Mouse (Mus musculus): ENCODE data around the gene Dnase1l1. TPM values are rescaled to one million over a fixed set of nuclear protein-coding genes. Genes with fewer than 3 reads are reported as not detected.
A peak's percentile ranks its signal among the peaks of the same experiment; 100 is the strongest.

Gene Dnase1l1
- polyA plus RNA-seq (2015; fragmentation: Nextera tagmentation; extraction: Ambion mirVana) = 11.0 TPM in 2 replicates

DNA sequence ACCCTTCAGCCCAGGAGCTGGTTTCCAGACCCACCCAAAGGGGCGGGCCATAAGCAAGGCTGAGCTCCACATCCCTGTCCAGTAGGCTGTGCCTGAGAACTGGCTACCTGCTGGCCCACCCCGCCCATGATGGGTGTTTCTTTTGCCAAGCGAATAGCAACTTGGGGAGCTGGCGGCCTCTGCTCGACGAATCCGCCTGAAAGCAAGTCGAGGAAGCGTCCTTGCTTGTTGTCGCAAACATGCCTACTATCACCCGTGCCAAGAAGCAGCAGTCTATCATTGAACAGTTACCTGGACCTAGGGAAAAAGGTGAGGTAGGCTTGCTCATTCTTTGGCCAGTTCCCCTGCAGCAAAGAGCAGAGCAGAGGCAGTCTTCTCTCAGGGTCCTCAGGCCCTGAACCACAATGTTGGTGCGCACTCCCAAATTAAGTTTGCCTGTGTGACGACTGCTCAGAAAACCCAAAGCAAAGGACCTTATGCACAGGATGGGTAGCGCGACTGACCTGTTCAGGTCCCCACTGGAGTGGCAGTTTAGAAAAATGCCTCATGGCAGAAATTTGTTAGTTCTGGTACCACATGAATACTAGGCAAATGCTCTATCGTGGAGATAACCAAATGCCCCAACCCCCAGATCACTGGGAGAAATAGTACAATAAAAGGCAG lies at the start of gene Dnase1l1, which contains the start of gene Taz:
Gene Dnase1l1 (minus strand): TSS at position 606 of the 663 bp plus-strand sequence.
Gene Taz (plus strand): TSS at position 181 of the 663 bp plus-strand sequence.
- peak within 1 kb of the TSS; percentile 68 for H3K4me2 ChIP-seq (replicated peaks)
- ATAC-seq = peak; percentile 96
- H3K9me3 ChIP-seq = no peaks in the 10 kb centered on the region
- H3K4me1 ChIP-seq (replicated peaks) = no peaks in the 10 kb centered on the region
- H3K9ac ChIP-seq = peak within 1 kb of the TSS; percentile 59
- no peaks in the 10 kb centered on the region for H3K27me3 ChIP-seq (replicated peaks)
- peak within 1 kb of the TSS; percentile 86 for H3K27ac ChIP-seq
- H3K36me3 ChIP-seq = no peaks in the 10 kb centered on the region
- peak within 1 kb of the TSS; percentile 54 for H3K4me3 ChIP-seq (replicated peaks)
- WGBS = 20% methylated on average over 16 of the region's 16 CpGs

DNA sequence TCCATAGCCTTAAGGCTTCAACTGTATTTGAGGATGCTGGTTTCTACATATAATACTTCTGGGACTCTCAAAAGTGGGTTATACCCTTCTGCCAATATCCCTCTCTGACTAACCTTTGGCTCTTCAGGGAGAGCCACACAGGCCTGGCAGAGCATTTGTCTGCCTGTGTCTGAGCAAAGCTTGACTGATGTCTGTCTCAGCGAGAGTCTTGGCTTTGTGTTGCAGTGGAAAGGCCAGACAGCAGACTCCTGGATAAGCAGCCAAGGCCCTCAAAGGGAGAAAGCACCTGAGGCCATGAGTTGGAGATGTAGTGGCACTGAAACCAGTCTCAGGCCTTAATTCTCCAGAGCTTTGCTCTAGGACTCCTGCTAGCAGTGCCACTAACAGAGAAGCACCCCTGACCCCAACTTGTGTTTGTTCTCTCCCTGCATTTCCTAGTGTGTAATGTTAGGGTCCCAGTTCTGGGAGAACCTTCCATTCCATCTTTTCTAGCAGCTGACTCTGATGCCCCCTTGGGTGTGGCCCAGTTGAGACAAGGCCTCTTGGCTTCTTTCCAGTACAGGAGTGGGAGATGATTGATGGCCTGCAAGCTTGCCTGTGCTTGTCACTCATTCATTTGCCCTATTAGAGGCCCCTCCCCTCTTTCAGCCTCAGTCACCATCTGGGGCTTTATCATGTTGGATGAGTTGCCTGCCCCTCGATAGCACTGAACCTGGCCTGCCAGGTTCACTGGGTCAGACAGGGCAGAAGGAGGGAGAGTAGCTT lies 48.2 kb upstream of the Dnase1l1 start:
- H3K4me1 ChIP-seq (replicated peaks) = peaks cover 11% of the 10 kb centered on the region; the same call in 1 of the 2 replicates
- no peak overlapping the region for H3K27ac ChIP-seq
- ATAC-seq = no peak
- H3K9me3 ChIP-seq = no peaks in the 10 kb centered on the region
- H3K4me2 ChIP-seq (replicated peaks) = peak overlapping the region; percentile 62
- H3K9ac ChIP-seq = no peak overlapping the region; the same call in 1 of the 2 replicates
- WGBS = 30% methylated on average over 2 of the region's 2 CpGs
- no peaks in the 10 kb centered on the region for H3K36me3 ChIP-seq
- H3K4me3 ChIP-seq (replicated peaks) = no peak overlapping the region; the same call in 1 of the 2 replicates
- H3K27me3 ChIP-seq (replicated peaks) = no peaks in the 10 kb centered on the region

DNA sequence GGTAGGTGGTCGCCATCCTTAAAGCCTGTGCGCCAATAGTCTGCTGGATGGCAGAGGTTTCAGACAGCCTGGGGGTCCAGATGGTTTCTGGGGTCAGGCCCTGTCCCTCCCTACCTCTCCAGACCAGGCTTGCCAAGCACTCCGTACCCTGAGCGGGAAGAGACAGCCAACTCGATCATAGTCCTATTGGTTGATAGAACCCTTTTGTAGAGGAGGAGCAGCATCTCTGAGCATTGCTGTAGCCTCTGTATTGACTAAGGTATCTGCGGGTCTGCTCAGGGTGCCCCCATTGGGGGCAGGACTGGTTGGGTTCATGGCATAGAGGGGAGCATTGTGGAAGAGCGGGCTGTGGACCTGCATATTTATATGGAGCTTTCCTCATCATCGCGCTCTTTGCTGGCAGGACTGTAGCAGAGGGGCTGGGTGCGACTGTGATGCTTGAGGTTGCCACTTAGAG lies 47.1 kb upstream of the Dnase1l1 start:
- peaks cover 11% of the 10 kb centered on the region; the same call in 1 of the 2 replicates for H3K4me1 ChIP-seq (replicated peaks)
- peak; percentile 52 for ATAC-seq

DNA sequence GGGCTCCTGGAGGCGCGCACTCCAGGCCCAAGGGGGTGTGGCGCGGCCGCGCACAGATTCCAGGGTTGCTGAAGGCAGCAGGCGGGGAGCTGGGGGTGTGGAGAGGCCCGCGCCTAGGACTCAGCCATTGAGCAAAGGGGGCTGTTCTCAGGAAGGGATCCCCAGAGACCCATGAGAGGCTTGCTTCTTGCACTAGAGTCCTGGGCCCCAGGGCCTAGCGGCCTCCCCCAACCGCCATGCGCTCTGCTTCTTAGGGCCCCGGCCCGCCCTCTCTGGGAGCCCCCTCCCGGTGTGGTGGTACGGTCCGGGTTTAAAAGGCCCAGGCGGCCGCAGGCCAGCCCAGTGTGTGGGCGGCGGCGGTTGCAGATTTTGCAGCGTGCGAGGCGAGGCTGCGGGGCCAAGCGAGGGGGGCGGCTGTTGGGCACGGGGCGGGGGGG lies 46.6 kb upstream of the Dnase1l1 start, which contains the start of gene Plxna3:
Gene Plxna3 (plus strand): TSS at position 342 of the 437 bp plus-strand sequence.
- Histone ChIP-seq H3K4me1 (replicated peaks) (peaks cover 11% of the 10 kb centered on the region; the same call in 1 of the 2 replicates), H3K4me3 (replicated peaks) (peak within 1 kb of the TSS; percentile 44), H3K4me2 (replicated peaks) (peak within 1 kb of the TSS; percentile 62), H3K36me3 (no peaks in the 10 kb centered on the region), H3K9me3 (no peaks in the 10 kb centered on the region), H3K27me3 (replicated peaks) (no peaks in the 10 kb centered on the region), H3K27ac (peak within 1 kb of the TSS; percentile 73; the same call in 1 of the 2 replicates), H3K9ac (peak within 1 kb of the TSS; percentile 56)
- WGBS = 20% methylated on average over 27 of the region's 30 CpGs
- ATAC-seq = peak; percentile 97

More for the DNA sequence above, 47.1 kb upstream of the Dnase1l1 start:
- Histone ChIP-seq H3K9me3 (no peaks in the 10 kb centered on the region), H3K36me3 (no peaks in the 10 kb centered on the region), H3K27me3 (replicated peaks) (no peaks in the 10 kb centered on the region), H3K27ac (no peak overlapping the region), H3K4me2 (replicated peaks) (peak overlapping the region; percentile 62), H3K4me3 (replicated peaks) (peak overlapping the region; percentile 44), H3K9ac (peak overlapping the region; percentile 56)
- 22% methylated on average over 10 of the region's 10 CpGs for WGBS

DNA sequence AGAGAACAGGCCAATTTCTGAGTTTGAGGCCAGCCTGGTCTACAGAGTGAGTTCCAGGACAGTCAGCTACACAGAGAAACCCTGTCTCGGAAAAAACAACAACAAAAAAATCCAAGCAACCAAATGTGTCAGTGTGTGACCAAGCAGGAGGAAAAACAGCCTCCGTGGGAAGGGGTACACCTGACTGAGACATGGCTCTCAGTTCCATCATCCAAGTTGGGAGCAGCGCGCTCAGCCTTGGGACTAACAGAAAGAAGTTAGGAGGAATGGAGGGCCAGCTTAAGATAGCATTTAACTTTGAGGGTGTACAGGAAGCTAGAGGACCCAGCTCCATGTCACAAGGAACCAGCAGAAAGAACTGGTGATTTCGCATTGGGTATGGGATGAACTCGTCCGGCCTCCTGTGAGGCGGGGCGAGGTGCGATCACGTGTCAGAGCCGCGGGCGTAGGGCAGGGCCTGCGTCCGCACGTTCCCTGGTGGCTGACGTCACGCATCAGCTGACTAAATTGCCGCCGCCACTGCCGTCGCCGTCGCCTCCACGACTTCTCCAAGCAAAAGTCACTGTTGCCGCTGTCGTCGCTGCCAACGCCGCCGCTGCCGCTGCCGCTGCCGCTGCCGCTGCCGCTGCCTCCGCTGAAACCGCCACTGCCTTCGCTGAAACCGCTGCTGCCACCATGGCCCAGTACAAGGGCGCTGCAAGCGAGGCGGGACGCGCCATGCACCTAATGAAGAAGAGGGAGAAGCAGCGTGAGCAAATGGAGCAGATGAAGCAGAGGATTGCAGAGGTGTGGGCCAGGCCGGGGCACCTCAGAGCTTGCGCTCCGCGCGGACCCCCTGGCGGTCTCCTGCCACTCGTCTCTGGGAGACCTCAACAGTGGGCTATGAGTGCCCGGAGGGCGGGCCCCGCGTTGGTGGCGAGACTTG lies 30.7 kb upstream of the Dnase1l1 start, which contains the start of gene Fam50a:
Gene Fam50a (plus strand): TSS at position 494 of the 925 bp plus-strand sequence.
- ATAC-seq = peak; percentile 98
- 22% methylated on average over 59 of the region's 59 CpGs for WGBS
- Histone ChIP-seq H3K27me3 (replicated peaks) (no peaks in the 10 kb centered on the region), H3K4me1 (replicated peaks) (no peaks in the 10 kb centered on the region), H3K9ac (peak within 1 kb of the TSS; percentile 69), H3K4me3 (replicated peaks) (peak within 1 kb of the TSS; percentile 59), H3K27ac (peak within 1 kb of the TSS; percentile 80), H3K36me3 (no peaks in the 10 kb centered on the region), H3K4me2 (replicated peaks) (peak within 1 kb of the TSS; percentile 69), H3K9me3 (no peaks in the 10 kb centered on the region)

DNA sequence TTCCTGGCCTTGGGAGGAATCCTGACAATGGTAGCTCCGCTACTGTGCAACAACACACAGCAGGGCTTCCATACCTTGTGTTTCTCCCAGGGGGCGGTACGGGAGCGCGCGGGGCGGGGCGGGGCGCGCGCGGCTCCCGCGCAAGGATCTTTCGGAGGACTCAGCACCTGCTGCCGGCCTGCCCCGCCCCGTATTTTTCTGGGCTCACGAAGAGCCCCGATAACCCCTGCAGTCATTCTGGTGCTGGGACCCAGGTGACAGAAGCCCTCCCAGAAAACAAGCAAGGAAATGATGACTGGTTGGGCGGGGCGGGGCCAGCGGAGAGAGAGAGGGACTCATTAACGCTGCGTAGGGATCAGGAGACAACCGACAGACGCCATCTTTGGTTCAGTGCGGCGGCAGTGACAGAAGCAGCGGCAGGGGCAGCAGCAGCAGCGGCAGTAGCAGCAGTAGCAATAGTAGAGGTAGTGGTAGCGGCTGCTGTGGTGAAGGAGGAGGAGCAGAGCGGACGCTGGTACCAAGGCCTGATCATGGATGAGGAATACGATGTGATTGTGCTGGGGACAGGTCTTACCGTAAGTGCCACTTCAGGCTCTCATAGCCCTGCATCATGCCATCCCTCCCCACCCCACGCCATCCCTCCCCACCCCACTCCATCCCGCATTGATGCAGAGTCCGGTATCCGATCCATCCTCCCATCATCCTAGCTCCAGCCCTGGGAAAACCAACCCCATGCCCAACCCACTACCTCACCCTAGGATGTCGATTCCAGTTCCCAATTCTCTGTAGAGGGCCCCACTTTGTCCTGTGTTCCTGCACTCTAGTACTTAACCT lies 22.9 kb upstream of the Dnase1l1 start, which contains the start of gene Gdi1:
Gene Gdi1 (plus strand): TSS at position 132 of the 834 bp plus-strand sequence.
- Histone ChIP-seq H3K27ac (peak within 1 kb of the TSS; percentile 60), H3K27me3 (replicated peaks) (no peaks in the 10 kb centered on the region), H3K4me3 (replicated peaks) (peak within 1 kb of the TSS; percentile 55), H3K9me3 (no peaks in the 10 kb centered on the region), H3K4me1 (replicated peaks) (no peaks in the 10 kb centered on the region), H3K4me2 (replicated peaks) (peak within 1 kb of the TSS; percentile 58), H3K9ac (peak within 1 kb of the TSS; percentile 62), H3K36me3 (no peaks in the 10 kb centered on the region; the same call in 1 of the 2 replicates)
- 16% methylated on average over 40 of the region's 41 CpGs for WGBS
- peak; percentile 92 for ATAC-seq

DNA sequence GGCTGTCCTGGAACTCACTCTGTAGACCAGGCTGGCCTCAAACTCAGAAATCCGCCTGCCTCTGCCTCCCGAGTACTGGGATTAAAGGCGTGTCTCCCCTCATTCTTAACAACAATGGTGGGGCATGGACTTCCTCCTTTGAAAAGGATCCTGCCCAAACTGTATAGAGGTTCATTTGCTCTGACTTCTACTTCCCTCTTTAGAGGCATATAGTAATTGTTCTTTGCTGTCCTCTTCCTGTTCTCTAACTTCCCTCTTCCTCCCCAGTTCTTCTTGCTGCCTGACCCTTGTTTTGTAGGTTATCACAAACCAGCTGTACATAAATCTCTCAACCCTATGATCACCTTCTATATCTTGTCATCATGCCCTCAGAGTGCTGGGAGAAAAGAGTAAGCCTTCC lies 17.6 kb upstream of the Dnase1l1 start:
- H3K4me1 ChIP-seq (replicated peaks) = no peaks in the 10 kb centered on the region

DNA sequence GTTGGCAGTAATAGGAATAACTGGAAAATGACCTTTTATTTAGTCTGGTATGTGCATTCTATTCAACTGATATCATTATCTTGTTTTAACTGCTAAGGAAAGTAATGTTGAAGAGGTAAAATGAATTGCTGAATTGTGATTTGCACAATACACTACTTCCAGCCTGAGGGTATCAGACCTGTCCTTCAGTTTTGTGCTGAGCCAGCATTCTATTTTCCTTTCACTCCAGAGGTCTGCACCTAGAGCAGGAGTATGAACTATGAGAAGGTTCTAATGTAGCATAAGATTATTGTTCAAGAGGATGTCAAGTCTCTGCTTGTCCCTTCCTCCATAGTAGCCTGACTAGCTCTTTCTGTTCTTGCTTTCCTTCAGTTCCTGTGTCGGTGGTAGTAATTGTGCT lies 16.2 kb upstream of the Dnase1l1 start:
- no peak for ATAC-seq
- Histone ChIP-seq H3K9me3 (no peaks in the 10 kb centered on the region), H3K27me3 (replicated peaks) (no peaks in the 10 kb centered on the region), H3K4me2 (replicated peaks) (no peak overlapping the region), H3K4me1 (replicated peaks) (no peaks in the 10 kb centered on the region), H3K27ac (no peak overlapping the region), H3K4me3 (replicated peaks) (no peak overlapping the region), H3K36me3 (no peaks in the 10 kb centered on the region; the same call in 1 of the 2 replicates), H3K9ac (no peak overlapping the region)
- WGBS = 94% methylated on average over 1 of the region's 1 CpGs

More for the DNA sequence above, 17.6 kb upstream of the Dnase1l1 start:
- Histone ChIP-seq H3K9ac (no peak overlapping the region), H3K4me3 (replicated peaks) (no peak overlapping the region), H3K27ac (no peak overlapping the region), H3K4me2 (replicated peaks) (no peak overlapping the region), H3K27me3 (replicated peaks) (no peaks in the 10 kb centered on the region), H3K9me3 (no peaks in the 10 kb centered on the region), H3K36me3 (no peaks in the 10 kb centered on the region; the same call in 1 of the 2 replicates)
- ATAC-seq = no peak
- 90% methylated on average over 3 of the region's 3 CpGs for WGBS

DNA sequence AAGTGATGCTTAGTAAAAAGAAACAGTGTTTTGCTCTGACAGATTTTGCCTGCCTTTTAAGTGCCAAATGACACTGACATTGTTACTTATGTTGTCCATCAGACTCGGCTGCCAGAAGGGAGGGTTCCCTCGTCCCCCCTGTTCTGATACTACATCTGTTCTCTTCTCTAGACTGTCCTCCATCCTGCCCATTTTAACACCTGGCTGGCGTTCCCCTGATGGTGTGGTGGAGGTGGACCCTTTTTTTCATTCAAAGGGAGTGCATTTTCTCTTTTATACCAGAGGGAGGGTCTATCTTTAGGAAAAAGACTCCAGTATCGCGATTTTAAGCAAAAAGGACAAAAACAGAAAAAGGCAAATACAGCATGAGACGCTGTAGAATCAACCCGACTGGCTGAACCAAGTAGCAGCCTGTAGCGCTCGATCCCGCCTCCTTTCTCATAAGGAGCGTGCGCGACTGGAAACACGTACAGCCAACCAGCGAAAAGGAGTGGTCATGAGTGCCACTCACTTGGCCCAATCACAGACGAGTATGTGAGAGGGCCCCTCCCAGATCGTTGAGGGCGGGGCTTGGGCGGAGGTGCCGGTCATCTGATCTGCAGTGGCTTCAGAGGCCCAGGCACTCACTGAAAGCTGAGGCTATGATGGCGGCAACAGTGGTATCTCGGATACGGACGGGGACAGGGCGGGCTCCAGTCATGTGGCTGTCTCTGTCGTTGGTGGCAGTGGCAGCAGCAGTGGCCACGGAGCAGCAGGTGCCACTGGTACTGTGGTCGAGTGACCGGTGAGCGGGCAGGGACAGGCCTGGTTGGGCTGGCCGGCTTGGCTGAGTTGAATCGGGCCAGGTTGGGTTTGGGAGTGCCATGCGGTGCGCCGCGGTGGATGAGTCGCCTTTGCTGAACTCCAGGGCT lies 14.7 kb upstream of the Dnase1l1 start, which contains the start of gene Atp6ap1:
Gene Atp6ap1 (plus strand): TSS at position 560 of the 911 bp plus-strand sequence.
- H3K4me2 ChIP-seq (replicated peaks) = peak within 1 kb of the TSS; percentile 62
- WGBS = 18% methylated on average over 37 of the region's 37 CpGs
- 0 out of 2 replicates have a peak within 1 kb of the TSS, but pooled peaks have one; percentile 58 for H3K27ac ChIP-seq
- H3K9me3 ChIP-seq = no peaks in the 10 kb centered on the region
- H3K9ac ChIP-seq = peak within 1 kb of the TSS; percentile 65
- no peaks in the 10 kb centered on the region for H3K4me1 ChIP-seq (replicated peaks)
- H3K4me3 ChIP-seq (replicated peaks) = peak within 1 kb of the TSS; percentile 59
- H3K27me3 ChIP-seq (replicated peaks) = no peaks in the 10 kb centered on the region
- no peaks in the 10 kb centered on the region; the same call in 1 of the 2 replicates for H3K36me3 ChIP-seq
- ATAC-seq = peak; percentile 100

DNA sequence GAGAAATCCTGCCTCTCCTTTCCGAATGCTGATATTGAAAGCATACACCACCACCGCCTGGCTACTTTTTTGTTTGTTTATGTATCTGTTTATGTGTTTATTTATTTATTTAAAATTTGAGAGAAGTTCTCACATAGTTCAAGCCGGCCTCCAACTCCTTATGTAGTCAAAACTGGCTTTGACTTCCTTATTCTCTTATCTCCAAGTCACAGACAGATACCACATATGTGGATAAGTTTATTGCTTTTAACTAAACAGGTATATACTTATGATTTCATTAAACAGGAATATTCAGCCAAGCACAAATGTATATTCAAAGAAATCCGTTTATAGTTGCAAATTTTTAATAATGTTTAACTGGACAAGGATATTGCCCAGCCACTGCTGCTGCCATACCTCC lies 11.3 kb upstream of the Dnase1l1 start:
- H3K27ac ChIP-seq = no peak overlapping the region
- no peaks in the 10 kb centered on the region for H3K27me3 ChIP-seq (replicated peaks)
- no peak overlapping the region for H3K4me2 ChIP-seq (replicated peaks)
- 69% methylated on average over 4 of the region's 4 CpGs for WGBS
- ATAC-seq = no peak
- no peaks in the 10 kb centered on the region for H3K9me3 ChIP-seq
- no peak overlapping the region for H3K4me3 ChIP-seq (replicated peaks)
- H3K9ac ChIP-seq = no peak overlapping the region
- peaks cover 2% of the 10 kb centered on the region; the same call in 1 of the 2 replicates for H3K36me3 ChIP-seq
- no peaks in the 10 kb centered on the region for H3K4me1 ChIP-seq (replicated peaks)

All from intestine, embryonic 15.5 days (tissue).